Mouse (Mus musculus): ENCODE data around the gene Galnt3. TPM values are rescaled to one million over a fixed set of nuclear protein-coding genes. Genes with fewer than 3 reads are reported as not detected.

The Galnt3 gene
- polyA plus RNA-seq, 1 experiment from 2014 or later = 1.9 TPM

DNA sequence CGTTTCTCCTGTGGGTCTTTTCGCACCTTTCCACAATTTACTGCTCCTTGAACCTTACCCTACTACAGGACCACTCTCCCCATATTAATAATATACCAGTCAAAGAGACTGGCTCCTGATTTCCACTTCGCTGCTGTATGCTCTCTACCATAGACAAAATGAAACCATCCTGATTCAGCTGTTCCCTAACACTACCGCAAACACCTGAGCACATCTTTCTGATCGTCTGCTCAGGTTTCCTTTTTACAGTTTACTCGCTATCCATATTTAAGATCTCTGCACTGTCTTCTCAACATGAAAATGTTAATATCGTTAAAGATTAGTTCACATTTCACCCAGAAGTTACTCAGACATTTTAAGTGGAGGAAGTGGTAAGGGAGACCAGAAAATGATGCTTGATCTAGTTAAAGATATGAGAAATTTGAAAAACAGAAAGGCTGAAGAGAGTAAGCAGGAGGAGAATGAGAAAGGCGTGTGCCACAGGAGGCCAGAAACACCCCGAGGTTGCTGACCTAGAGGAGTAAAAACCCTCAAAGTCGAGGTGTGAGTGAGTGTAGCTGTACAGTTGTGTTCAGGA lies 23.9 kb upstream of the Galnt3 start:
- Histone ChIP-seq H3K4me1 (ENCODE audit: control insufficient read depth, insufficient read depth, low read length) (no peaks in the 10 kb centered on the region), H3K27me3 (ENCODE audit: control insufficient read depth, insufficient read depth, low read length) (no peaks in the 10 kb centered on the region), H3K27ac (replicated peaks; ENCODE audit: low read depth, low read length) (no peak overlapping the region), H3K36me3 (ENCODE audit: control insufficient read depth, insufficient read depth, low read length) (no peaks in the 10 kb centered on the region), H3K4me2 (ENCODE audit: low read depth, severe bottlenecking) (no peak overlapping the region), H3K9me3 (ENCODE audit: control insufficient read depth, low read length) (no peaks in the 10 kb centered on the region), H3K4me3 (ENCODE audit: low read depth, low read length) (no peak overlapping the region), H3K9ac (ENCODE audit: low read length) (no peak overlapping the region)
- ATAC-seq (ENCODE audit: insufficient number of reproducible peaks, low FRiP score, low TSS enrichment, low read depth) (no peak), DNase-seq (ENCODE audit: low spot score) (no peak)
- WGBS = 80% methylated on average over 10 of the region's 10 CpGs

DNA sequence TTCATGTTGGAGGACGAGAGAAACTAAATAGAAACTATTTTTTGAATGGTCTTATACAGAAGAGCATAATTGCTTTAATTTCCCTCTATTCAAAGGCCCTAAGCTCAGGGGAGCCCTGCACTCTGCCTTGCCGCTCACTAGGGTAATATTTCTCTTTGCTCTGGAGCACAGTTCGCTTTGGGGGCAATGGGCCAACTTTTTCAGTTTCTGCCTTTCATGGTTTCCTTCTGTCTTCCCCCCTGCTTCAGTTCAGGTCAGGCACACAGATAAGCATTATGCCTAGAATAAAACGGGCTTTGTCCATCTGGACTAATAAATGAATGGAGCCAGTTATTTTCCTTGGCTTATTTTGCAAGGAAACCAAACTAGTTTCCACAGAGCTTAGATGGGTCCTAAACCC lies 21.7 kb upstream of the Galnt3 start:
- no peaks in the 10 kb centered on the region for H3K4me1 ChIP-seq (ENCODE audit: control insufficient read depth, insufficient read depth, low read length)
- no peaks in the 10 kb centered on the region for H3K36me3 ChIP-seq (ENCODE audit: control insufficient read depth, insufficient read depth, low read length)
- no peak overlapping the region for H3K9ac ChIP-seq (ENCODE audit: low read length)
- no peak overlapping the region for H3K27ac ChIP-seq (replicated peaks; ENCODE audit: low read depth, low read length)
- no peaks in the 10 kb centered on the region for H3K9me3 ChIP-seq (ENCODE audit: control insufficient read depth, low read length)
- 50% methylated on average over 4 of the region's 4 CpGs for WGBS
- ATAC-seq (ENCODE audit: insufficient number of reproducible peaks, low FRiP score, low TSS enrichment, low read depth) (no peak), DNase-seq (ENCODE audit: low spot score) (no peak)
- H3K27me3 ChIP-seq (ENCODE audit: control insufficient read depth, insufficient read depth, low read length) = no peaks in the 10 kb centered on the region
- no peak overlapping the region for H3K4me3 ChIP-seq (ENCODE audit: low read depth, low read length)
- no peak overlapping the region for H3K4me2 ChIP-seq (ENCODE audit: low read depth, severe bottlenecking)

DNA sequence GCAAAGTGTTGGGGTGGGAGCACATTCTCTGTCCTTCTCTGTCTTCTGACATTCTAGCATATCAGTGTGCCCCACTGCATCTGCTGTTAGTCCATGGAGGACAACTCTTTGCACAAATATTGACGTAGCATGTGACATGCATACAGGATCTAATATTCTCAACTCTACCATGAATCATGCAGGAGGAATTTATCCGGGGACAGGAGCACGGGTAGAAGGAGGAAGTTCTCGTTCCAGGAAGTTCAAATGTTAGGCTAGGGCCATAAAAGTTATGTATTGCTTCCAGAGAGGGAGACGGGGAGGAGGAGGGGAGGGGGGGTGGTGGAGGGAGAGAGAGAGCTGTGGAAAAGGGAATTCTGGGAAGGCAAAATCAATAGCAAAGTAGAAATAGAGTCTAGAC lies 20.0 kb upstream of the Galnt3 start:
- Histone ChIP-seq H3K27me3 (ENCODE audit: control insufficient read depth, insufficient read depth, low read length) (no peaks in the 10 kb centered on the region), H3K9ac (ENCODE audit: low read length) (no peak overlapping the region), H3K4me1 (ENCODE audit: control insufficient read depth, insufficient read depth, low read length) (no peaks in the 10 kb centered on the region), H3K4me3 (ENCODE audit: low read depth, low read length) (no peak overlapping the region), H3K9me3 (ENCODE audit: control insufficient read depth, low read length) (no peaks in the 10 kb centered on the region), H3K27ac (replicated peaks; ENCODE audit: low read depth, low read length) (no peak overlapping the region), H3K4me2 (ENCODE audit: low read depth, severe bottlenecking) (no peak overlapping the region), H3K36me3 (ENCODE audit: control insufficient read depth, insufficient read depth, low read length) (no peaks in the 10 kb centered on the region)
- no peak for ATAC-seq (ENCODE audit: insufficient number of reproducible peaks, low FRiP score, low TSS enrichment, low read depth)
- no peak for DNase-seq (ENCODE audit: low spot score)
- 14% methylated on average over 5 of the region's 5 CpGs for WGBS

DNA sequence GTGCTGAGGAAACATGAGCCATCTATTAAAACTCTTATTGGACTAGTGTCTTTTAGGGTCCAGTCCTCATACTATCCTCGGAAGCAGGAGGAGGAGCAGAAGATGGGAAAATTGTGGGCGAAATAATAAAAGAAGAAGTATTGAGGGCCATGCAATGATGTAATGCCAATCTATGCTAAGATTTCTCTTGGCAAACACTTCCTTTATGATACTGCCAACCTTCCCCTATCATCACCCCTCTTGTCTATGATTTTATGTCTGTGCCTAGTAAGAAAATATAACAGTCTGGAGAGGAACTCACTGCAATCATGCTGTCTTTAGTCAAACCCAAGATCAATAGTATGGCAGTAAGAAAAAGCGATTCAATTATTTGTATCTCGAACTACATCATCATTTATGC lies 18.5 kb upstream of the Galnt3 start:
- Histone ChIP-seq H3K4me1 (ENCODE audit: control insufficient read depth, insufficient read depth, low read length) (no peaks in the 10 kb centered on the region), H3K9me3 (ENCODE audit: control insufficient read depth, low read length) (no peaks in the 10 kb centered on the region), H3K27ac (replicated peaks; ENCODE audit: low read depth, low read length) (no peak overlapping the region), H3K9ac (ENCODE audit: low read length) (no peak overlapping the region), H3K36me3 (ENCODE audit: control insufficient read depth, insufficient read depth, low read length) (no peaks in the 10 kb centered on the region), H3K4me2 (ENCODE audit: low read depth, severe bottlenecking) (no peak overlapping the region), H3K27me3 (ENCODE audit: control insufficient read depth, insufficient read depth, low read length) (no peaks in the 10 kb centered on the region), H3K4me3 (ENCODE audit: low read depth, low read length) (no peak overlapping the region)
- DNase-seq (ENCODE audit: low spot score) (no peak), ATAC-seq (ENCODE audit: insufficient number of reproducible peaks, low FRiP score, low TSS enrichment, low read depth) (no peak)
- 96% methylated on average over 4 of the region's 4 CpGs for WGBS

DNA sequence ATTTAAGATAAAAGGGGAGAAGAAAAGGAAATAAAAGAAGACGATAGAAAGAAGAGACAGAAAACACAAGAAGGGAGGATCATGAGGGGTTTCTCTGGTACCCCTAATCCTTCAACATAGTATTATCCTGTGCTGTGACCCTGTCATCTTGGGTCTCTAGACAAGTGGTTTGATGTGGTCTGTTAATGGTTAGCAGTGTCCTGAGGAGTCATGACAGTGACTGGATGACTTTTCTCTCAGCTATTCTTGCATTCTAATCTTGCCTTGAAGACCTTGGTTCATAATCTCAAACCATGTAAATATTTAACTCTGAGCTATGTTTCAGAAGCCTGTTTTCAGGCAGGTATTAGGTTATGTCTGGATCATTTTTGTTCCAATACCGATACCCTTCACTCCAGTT lies 17.9 kb upstream of the Galnt3 start:
- H3K27ac ChIP-seq (replicated peaks; ENCODE audit: low read depth, low read length) = no peak overlapping the region
- H3K4me2 ChIP-seq (ENCODE audit: low read depth, severe bottlenecking) = no peak overlapping the region
- H3K27me3 ChIP-seq (ENCODE audit: control insufficient read depth, insufficient read depth, low read length) = no peaks in the 10 kb centered on the region
- no peak for ATAC-seq (ENCODE audit: insufficient number of reproducible peaks, low FRiP score, low TSS enrichment, low read depth)
- H3K9ac ChIP-seq (ENCODE audit: low read length) = no peak overlapping the region
- no peaks in the 10 kb centered on the region for H3K36me3 ChIP-seq (ENCODE audit: control insufficient read depth, insufficient read depth, low read length)
- no peaks in the 10 kb centered on the region for H3K9me3 ChIP-seq (ENCODE audit: control insufficient read depth, low read length)
- 88% methylated on average over 2 of the region's 2 CpGs for WGBS
- no peaks in the 10 kb centered on the region for H3K4me1 ChIP-seq (ENCODE audit: control insufficient read depth, insufficient read depth, low read length)
- H3K4me3 ChIP-seq (ENCODE audit: low read depth, low read length) = no peak overlapping the region
- DNase-seq (ENCODE audit: low spot score) = no peak

DNA sequence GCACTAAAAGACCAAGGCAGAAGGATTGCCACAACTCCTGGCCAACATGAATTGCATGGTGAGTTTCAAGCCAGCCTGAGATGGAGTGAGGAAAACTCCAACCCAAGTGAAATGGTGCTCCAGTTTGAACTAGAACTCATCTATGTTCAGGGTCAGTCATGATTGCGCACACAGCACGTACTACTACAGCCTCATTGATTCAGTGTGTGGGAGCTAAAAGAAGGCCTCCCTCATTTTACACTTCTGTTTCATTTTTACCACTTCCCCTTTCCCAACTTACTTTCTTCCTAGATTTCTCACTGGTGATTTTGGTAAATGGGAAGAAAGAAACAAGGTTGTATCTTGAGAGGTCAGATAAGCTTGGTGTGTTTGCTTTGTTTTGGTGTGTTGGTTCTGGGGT lies 17.5 kb upstream of the Galnt3 start:
- Histone ChIP-seq H3K9me3 (ENCODE audit: control insufficient read depth, low read length) (no peaks in the 10 kb centered on the region), H3K4me1 (ENCODE audit: control insufficient read depth, insufficient read depth, low read length) (no peaks in the 10 kb centered on the region), H3K4me2 (ENCODE audit: low read depth, severe bottlenecking) (no peak overlapping the region), H3K27ac (replicated peaks; ENCODE audit: low read depth, low read length) (no peak overlapping the region), H3K27me3 (ENCODE audit: control insufficient read depth, insufficient read depth, low read length) (no peaks in the 10 kb centered on the region), H3K36me3 (ENCODE audit: control insufficient read depth, insufficient read depth, low read length) (no peaks in the 10 kb centered on the region), H3K4me3 (ENCODE audit: low read depth, low read length) (no peak overlapping the region), H3K9ac (ENCODE audit: low read length) (no peak overlapping the region)
- no peak for DNase-seq (ENCODE audit: low spot score)
- ATAC-seq (ENCODE audit: insufficient number of reproducible peaks, low FRiP score, low TSS enrichment, low read depth) = no peak
- WGBS = 93% methylated on average over 2 of the region's 2 CpGs

DNA sequence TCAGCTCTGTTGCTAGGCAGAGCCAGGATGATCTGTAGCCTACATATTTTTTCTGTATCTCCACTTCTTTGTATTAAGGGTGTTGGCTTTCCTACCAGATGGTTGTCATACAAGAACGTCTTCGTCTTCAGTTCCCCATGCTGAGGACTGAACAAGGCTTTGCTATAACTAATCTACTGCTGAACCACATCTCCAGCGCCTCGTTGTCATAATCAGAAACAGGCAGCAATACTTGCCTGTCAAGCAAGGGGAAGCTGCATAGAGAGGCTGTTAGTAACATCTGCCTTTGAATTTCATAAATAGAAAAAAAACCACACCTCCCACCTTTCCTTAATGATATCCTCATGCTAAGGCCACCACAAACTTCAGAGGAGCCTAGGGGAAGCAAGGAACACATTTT lies 15.5 kb upstream of the Galnt3 start:
- no peaks in the 10 kb centered on the region for H3K9me3 ChIP-seq (ENCODE audit: control insufficient read depth, low read length)
- H3K27ac ChIP-seq (replicated peaks; ENCODE audit: low read depth, low read length) = no peak overlapping the region
- no peak overlapping the region for H3K4me3 ChIP-seq (ENCODE audit: low read depth, low read length)
- H3K27me3 ChIP-seq (ENCODE audit: control insufficient read depth, insufficient read depth, low read length) = no peaks in the 10 kb centered on the region
- H3K4me1 ChIP-seq (ENCODE audit: control insufficient read depth, insufficient read depth, low read length) = no peaks in the 10 kb centered on the region
- 23% methylated on average over 4 of the region's 4 CpGs for WGBS
- DNase-seq (ENCODE audit: low spot score) = no peak
- no peak overlapping the region for H3K9ac ChIP-seq (ENCODE audit: low read length)
- ATAC-seq (ENCODE audit: insufficient number of reproducible peaks, low FRiP score, low TSS enrichment, low read depth) = no peak
- no peaks in the 10 kb centered on the region for H3K36me3 ChIP-seq (ENCODE audit: control insufficient read depth, insufficient read depth, low read length)
- no peak overlapping the region for H3K4me2 ChIP-seq (ENCODE audit: low read depth, severe bottlenecking)

DNA sequence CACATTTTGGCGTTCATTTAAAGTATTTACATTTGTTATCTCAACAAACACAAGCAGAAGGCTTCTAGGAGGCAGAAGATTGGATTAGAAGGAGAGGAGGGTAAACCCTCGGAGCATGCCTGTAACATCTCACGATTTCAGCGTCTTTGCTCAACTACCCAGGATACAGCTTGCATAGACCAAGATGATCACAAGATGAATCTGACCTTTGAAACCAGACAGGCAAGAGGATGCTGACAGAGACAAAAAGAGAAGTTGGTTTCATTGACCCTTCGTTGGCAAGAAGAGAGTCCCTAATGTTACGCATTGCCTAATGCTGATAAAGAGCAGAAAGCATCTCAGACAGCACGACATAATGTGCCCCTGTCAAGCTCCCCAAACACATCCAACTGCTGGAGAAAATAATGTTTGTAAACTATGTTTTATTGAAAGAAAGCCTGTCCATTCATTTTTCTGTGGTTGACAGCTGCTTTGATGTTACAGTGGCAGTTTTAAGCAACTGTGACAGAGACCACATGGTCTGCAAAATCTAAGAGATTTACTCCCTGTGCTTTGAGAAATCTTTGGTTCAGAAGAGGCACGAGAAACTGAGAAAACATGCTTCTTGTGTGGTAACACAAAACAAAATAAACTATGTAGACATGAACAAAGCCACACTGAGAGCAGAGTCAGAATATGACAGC lies 7.2 kb upstream of the Galnt3 start:
- no peak overlapping the region for H3K27ac ChIP-seq (replicated peaks; ENCODE audit: low read depth, low read length)
- DNase-seq (ENCODE audit: low spot score) = no peak
- H3K9me3 ChIP-seq (ENCODE audit: control insufficient read depth, low read length) = no peaks in the 10 kb centered on the region
- WGBS = 76% methylated on average over 8 of the region's 8 CpGs
- H3K4me2 ChIP-seq (ENCODE audit: low read depth, severe bottlenecking) = no peak overlapping the region
- H3K36me3 ChIP-seq (ENCODE audit: control insufficient read depth, insufficient read depth, low read length) = no peaks in the 10 kb centered on the region
- H3K4me3 ChIP-seq (ENCODE audit: low read depth, low read length) = no peak overlapping the region
- H3K4me1 ChIP-seq (ENCODE audit: control insufficient read depth, insufficient read depth, low read length) = no peaks in the 10 kb centered on the region
- H3K9ac ChIP-seq (ENCODE audit: low read length) = no peak overlapping the region
- no peaks in the 10 kb centered on the region for H3K27me3 ChIP-seq (ENCODE audit: control insufficient read depth, insufficient read depth, low read length)
- ATAC-seq (ENCODE audit: insufficient number of reproducible peaks, low FRiP score, low TSS enrichment, low read depth) = no peak

DNA sequence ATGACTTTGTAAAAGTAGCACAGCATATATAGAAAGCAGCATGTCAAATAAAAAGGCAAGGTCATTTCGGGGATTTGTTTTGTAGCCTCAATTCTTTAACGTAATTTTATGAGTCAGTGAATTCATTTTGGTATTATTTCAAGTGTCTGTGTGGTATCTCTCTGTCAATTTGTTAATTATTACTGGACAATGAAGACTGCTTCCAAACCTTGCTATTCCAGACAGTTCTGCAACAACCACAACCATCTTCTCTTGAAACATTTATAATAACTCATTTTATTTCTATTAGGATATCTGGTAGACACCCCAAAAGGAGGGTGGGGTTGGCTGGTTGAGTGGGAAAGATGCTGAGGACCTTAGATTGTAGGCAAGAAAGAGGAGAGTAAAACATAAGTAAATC lies 4.1 kb upstream of the Galnt3 start:
- ATAC-seq (ENCODE audit: insufficient number of reproducible peaks, low FRiP score, low TSS enrichment, low read depth) (no peak), DNase-seq (ENCODE audit: low spot score) (no peak)
- Histone ChIP-seq H3K9me3 (ENCODE audit: control insufficient read depth, low read length) (no peaks in the 10 kb centered on the region), H3K27ac (replicated peaks; ENCODE audit: low read depth, low read length) (no peak overlapping the region), H3K4me3 (ENCODE audit: low read depth, low read length) (no peak overlapping the region), H3K27me3 (ENCODE audit: control insufficient read depth, insufficient read depth, low read length) (peaks cover 7% of the 10 kb centered on the region; the same call in 1 of the 2 replicates), H3K36me3 (ENCODE audit: control insufficient read depth, insufficient read depth, low read length) (no peaks in the 10 kb centered on the region), H3K4me1 (ENCODE audit: control insufficient read depth, insufficient read depth, low read length) (no peaks in the 10 kb centered on the region), H3K9ac (ENCODE audit: low read length) (no peak overlapping the region), H3K4me2 (ENCODE audit: low read depth, severe bottlenecking) (no peak overlapping the region)
- WGBS = 92% methylated on average over 2 of the region's 2 CpGs
